Mouse (Mus musculus): Measurements from ENCODE around the gene Ctcf.

GRCm38 (mm10) chr8:105626086-105626485, 10.3 kb upstream of the Ctcf start:
- no peak for TF ChIP-seq POLR2A (IDR thresholded peaks at IDR 0.05; ENCODE audit: borderline replicate concordance, extremely low read depth, low read depth, low read length)
- no peak for TF ChIP-seq CTCF (IDR thresholded peaks at IDR 0.05; ENCODE audit: insufficient read depth, low read length)
